Mouse (Mus musculus): ENCODE data around the gene Syngr2.

Syngr2 gene

DNA sequence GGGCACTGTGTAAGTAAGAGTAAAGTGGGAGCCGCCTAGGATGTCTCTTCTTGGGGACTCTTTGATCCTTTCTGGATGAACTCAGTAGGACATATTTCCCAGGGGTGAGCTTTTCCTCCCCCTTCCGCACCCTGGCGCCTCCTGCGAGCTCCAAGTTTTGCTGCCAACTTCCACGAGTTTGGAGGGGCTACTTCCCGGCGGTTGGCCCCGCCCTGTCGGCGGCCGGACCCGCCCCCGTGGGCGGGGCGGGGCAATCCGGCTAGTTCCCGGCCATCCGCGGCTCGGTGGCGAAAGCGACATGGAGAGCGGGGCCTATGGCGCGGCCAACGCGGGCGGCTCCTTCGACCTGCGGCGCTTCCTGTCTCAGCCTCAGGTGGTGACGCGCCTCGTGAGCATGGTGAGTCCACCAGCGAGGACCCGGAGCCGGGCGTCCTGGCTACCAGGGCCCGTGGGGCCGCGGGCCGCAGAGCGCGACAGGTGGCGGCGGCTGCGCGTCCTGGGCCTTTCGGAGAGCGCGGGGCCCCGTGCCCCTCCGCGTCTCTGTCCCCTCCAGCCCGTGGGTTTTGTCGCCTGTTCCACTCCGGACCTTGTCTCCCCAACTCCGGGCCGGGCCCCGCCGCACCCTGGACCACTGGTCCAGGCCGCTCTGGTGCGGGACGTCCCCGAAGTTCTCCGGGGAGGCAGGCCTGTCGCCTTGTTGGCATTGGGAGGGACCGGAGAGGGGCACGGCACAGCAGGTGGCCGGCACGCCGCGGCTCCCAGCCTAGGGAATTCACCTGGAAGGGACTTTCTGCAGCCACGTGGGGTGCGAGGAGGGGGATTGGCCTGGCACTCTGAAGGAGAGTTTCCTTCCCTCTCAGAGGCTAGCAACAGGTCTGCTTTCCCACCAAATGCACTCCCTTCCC lies at the start of gene Syngr2, which contains the start of gene Gm20708:
Gene Syngr2 (plus strand): TSS at position 262 of the 905 bp plus-strand sequence.
Gene Gm20708 (plus strand): TSS at position 262 of the 905 bp plus-strand sequence.
- in situ Hi-C loops (cut with MboI): no loop called here

DNA sequence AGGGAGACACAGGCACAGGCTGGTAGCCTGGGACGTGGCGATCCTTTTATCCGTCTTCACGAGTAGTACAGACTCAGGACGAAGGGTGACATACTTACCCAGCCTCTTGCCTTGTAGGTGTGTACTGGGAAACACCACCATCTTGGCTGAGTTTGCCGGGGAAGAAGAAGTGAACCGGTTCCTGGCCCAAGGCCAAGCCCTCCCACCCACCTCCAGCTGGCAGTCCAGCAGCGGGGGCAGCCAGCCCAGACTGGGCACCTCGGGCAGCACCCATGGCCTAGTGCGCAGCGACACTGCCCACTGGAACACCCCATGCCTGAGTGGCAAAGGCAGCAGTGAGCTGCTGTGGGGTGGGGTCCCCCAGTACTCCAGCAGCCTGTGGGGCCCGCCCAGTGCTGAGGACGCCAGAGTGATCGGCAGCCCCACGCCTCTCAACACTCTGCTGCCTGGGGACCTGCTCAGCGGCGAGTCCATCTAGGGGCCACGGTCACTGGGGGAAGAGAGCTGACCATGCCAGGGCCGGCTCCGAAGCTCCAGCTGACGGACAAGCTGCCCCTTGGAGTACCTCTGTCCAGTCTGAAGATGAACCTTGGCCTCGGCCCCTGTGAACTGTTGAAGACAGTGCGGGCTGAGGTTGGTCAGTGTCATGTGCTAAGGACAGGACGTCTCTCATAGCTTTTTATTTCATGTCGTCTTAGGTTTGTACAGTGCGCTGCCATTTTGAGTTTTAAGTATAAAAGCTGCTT lies 48.9 kb upstream of the Syngr2 start:
- in situ Hi-C loops (cut with MboI): no loop called here

DNA sequence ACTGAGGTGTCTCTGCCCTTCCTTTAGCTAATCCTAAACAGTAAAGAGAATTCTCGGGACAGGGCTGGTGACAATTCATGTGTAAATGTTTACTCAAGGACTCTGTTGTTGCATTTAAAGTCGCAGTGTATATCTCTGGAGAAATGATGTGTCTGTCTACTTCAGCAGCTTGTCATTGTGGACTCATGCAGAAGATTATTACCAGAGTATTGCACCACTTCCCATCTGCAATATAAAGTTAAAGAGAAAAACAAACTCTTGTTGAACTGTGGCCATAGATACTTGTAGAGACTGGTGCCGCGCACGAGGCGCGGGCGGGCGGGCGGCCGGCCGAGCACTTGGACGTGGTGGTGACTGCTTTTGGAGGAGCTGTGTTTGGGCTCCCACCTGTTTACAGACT lies 47.7 kb upstream of the Syngr2 start:
- in situ Hi-C loops (cut with MboI): no loop called here

DNA sequence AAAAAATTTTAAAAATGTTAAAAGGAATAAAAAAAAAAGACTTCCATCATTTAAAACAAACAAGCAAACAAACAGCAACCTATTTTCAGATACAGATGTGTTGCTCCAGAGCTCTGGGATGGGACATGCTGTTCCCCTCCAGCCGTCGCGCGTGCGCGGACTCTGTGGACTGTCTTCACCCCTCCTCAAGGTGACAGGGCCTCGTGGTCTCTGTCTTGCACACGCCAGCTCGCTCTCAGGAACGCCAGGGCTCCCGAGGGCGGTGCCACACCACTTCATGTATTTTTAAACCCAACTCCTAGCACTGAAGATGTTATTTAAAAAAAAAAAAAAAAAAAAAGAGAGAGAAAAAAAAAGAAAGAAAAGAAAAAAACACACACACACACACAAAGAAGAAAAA lies 47.2 kb upstream of the Syngr2 start:
- in situ Hi-C loops (cut with MboI): no loop called here

DNA sequence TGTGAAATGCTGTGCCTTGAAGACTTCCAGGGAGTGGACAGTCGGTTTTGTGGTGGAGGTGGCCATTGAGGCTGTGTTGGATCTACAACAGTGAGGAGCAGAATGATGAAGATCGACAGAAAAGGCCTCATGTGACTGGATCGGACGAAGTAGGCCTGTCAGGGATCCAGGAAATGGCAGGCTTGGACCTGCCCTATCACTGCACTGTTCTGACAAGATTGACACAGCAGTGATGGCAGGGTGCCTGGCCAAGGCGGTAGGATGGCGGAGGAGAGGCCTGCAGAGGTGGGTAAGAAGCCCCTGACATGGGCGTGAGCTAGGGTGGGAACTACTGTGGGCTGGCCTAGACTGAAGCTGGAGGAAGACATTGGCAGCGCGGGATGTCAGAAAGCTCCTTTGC lies 45.1 kb upstream of the Syngr2 start:
- in situ Hi-C loops (cut with MboI): no loop called here

DNA sequence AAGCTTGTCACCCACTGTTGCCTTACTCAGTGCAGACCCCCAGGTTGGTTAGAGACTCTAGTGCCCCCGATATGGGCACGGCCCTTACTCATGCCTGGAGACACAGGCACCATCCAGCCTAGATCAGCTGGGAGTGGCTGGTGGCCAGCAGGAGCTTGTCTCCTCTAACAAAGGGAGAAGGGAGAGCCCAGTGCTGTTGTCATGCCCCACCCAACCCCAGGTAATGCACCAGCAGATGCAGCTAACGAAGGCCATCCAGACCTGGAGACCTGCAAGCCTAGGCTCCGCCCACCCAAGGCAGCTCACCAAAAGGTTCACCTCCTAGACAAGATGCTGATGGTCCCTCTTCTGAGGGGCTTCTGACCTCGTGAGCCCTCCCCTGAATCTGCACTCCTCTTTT lies 44.1 kb upstream of the Syngr2 start:
- in situ Hi-C loops (cut with MboI): no loop called here

DNA sequence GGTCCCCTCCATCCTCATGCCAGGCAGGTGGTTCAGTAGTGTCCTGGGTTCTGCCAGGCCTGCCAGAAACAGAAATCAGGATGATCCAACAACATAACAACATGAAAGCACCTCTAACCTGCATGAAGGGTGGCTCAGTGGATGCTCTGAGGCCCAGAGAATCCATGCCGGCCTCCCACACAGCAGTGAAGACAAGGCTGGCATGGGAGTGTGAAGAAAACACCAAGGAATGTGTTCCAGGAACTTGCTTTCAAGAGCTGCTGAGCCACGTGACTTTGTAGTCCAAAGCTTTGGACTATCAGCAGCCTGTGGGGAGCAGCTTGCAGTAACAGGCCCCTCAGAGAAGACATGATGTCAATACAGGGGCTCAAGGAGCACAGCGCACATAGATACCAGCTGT lies 43.2 kb upstream of the Syngr2 start:
- in situ Hi-C loops (cut with MboI): no loop called here

DNA sequence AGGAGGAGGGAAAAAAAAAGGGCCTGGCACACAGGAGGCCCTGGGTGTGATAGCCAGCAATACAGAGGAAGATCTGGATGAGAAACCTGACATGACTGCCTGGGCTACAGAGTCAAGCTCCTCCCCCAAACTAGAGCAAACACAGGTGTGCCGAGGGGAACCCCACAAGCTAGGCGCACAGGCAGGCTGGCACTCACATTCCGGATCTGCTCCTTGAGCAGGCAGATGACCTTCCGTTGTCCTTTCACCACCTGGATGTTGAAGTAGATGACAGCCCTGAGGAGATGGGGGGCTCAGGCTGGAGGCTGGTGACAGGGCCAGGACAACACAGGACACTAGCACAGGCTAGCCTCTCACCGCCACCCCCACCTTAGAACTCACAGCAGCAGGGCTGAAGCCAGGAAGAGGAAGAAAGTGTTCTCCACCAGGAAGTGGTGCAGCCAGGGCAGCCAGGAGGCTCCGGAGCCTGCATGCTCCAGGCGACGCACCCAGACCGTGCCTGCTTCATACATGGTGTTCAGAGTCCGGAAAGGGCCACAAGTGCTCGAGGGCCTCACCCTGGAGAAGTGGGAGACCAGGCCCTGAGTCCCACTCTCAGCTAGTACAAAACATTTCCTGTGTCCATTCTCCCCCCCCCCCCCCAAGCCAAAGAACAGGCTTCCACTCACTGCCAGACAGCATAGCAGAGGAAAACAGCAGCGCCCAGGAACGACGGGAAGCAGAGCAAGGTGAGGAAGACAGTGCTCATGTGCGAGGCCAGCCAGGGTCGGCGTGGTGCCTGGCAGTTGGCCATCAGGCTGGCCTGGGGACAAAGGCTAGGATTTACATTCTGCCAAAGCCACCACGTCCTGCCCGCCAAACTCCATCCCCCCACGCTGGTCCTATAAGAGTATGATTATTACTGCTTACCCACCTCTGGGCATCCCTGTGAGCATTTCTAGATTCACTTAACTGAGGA lies 40.5 kb upstream of the Syngr2 start:
- in situ Hi-C loops (cut with MboI): no loop called here

DNA sequence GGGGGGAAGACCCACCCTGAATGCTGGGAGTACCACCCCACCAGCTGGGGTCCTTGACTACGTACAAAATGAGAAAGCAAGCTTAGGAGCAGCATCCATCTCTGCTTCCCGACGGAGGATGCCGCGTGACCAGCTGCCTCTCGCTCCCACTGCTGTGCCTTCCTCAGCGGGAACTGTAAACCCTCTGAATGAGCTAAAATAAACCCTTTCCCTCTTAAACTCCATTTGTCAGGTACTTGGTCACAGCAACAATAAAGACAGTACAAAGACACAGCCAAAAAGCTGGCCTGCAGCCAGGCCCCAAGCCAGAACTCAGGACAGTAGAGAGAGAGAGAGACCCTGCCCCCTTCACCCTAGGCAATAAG lies 39.8 kb upstream of the Syngr2 start:
- in situ Hi-C loops (cut with MboI): no loop called here

DNA sequence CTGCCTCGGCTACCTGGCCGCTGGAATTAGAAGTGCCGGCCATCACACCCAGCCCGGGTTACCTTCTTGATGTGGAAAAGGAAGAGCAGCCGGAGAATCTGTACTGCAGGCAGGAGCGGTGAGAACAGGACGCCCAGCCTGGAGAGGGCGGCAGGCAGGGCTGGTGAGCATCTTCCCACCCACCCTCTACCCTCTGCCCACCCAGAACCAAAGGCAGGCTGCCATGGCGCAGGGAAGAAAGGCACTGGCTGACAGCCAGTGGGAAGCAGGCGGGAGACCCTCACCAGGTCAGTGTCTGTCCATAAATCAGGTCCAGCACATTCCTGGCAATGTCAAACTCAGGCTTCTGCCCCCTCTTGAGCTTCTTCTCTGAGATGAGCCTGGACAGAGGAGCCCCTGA lies 39.1 kb upstream of the Syngr2 start:
- in situ Hi-C loops (cut with MboI): no loop called here

DNA sequence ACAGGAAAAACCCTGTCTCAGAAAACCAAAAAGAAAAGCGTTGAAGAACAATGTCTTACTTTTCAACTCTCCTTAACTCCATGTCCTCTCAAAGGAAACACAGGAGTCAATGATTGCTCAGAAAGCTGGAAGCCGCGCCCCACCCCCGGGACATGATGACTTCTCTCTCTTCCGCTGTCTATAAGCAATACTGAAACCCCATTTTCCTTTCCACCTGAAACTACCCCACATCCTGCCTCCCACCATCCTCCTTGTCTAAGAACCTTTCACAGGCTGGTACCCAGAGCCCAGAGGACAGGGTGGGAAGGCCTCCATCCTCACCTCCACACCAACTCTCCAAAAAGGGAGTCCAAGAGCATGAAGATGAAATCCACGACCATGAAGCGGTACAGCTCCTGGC lies 37.1 kb upstream of the Syngr2 start:
- in situ Hi-C loops (cut with MboI): no loop called here

DNA sequence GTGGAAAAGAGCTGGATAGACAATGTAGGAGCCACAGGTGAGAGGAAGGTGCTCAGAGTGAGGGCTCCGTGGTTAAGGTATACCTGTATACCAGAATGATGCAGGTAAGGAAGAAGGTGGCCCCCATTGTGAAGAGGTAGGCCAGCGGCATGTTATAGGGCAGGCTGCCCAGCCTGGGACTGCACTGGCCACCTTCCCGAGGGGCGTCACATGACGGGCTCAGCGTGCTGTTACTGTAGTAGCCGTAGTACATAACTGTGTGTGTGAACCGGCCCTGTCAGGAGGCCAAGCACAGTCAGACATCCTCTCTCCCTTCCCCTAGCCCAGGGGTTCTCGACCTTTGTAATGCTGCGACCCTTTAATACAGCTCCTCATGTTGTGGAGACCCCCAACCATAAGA lies 34.5 kb upstream of the Syngr2 start:
- in situ Hi-C loops (cut with MboI): no loop called here

DNA sequence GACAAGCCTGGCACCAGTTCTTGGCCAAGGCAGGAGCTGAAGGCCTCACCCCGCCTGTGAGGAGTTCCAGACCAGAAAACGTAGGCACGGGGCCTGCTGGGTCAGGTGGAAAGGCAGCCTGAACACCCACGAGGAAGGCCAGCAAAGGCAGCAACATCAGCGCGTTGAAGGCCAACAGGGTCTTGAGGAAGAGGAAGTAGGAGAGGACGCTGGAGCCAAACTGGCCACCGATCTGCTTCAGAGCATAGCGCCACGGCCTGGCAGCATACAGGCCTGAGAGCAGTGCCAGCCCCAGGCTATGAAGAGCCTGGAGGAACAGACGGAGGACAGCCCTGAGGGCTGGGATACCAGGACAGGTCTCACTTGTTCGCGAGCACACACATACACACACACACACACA lies 33.9 kb upstream of the Syngr2 start:
- in situ Hi-C loops (cut with MboI): no loop called here

DNA sequence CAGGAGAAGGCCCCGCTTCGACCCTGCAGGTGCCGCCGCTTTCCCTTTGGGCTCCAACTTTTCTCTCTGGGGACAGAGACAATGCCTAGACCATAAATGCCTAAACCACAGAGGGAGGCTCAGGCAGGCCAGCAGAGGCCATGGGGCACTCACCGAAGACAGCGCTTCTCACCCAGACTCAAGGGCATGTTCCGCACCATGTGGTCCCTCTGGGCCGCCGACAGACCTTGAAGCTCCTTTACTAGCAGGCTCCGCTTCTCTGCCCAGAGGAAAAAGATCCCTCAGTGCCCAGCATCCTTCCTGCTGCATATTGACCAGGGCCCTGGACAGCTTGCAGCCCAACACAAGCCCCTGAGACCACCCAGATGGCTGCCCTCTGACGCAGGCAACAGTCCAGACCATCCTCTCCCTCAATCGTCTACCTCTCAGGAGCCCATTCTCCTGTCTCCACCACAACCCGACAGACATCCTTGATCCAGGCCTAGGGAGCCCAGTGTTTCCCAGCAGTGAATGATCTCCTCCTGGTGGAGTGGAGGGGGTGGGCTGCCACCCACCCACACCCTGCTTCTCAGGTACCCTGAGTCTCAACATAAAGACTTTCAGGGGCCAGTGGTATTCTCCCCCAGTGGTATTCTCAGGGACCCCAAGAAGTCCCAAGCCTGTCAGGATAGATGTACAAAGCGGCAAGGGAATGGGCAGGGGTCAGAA lies 33.2 kb upstream of the Syngr2 start:
- in situ Hi-C loops (cut with MboI): no loop called here

DNA sequence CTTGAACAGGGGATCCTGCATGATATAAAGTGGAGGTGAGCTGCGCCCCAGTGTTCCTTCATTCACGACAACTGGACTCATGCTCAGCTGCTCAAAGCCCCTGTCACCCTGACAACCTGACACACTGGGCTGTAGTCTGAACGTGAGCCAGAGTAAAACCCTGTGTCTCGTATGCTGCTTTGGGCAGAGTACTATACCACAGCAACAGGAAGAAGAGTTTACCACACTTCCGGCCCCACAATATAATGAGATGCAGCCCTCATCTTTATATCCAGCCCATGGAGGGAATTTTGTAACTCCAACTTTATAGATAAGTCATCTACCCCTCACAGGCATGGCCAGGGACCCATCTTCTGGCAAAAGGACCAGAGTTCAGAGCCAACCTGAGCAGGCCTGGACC lies 32.4 kb upstream of the Syngr2 start:
- in situ Hi-C loops (cut with MboI): no loop called here

DNA sequence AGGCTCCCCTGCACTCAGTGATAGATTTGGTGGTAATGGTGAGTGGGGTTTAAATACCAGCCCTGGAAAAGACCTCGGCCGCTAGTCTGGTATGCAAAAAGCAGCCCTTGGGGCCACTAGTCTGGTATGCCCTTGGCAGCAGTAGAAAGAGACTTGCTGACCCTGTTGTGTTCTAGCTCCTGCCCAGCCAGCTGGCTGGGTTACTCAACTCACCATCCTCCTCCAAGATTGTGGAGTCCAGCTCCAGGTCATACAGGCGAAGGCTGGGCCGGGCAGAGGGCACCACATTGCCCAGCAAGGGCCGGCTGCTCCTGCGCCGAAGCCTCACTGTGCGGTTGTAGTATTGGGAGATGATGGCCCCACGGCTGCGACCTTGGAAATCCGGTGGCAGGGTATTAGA lies 31.4 kb upstream of the Syngr2 start:
- in situ Hi-C loops (cut with MboI): no loop called here

DNA sequence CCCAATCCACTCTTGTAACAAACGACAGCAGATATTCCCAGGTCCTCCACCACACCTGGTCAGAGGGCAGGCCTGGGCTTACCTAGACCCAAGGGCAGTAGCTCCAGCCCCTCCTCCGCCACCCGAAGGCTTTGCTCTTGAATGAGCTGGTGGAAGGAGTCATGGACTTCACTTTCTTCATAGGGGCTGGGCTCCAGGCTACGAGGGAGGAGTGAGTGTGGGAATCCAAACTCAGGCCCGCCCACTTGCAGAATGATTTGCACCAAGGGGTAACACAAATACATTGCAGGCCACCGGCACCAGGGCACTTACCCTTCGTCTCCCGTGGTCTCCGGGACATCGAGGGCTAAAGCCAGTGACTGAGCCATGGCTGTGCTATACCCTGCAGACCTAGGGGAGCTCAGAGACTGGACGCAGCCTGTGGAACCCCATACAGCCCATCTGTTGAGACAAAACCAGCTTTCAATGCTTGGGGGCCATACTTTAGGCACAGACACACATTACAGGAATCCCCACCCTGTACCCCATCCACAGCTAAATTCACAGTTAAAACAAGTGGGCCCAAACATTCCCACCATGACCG lies 30.5 kb upstream of the Syngr2 start:
- in situ Hi-C loops (cut with MboI): no loop called here

DNA sequence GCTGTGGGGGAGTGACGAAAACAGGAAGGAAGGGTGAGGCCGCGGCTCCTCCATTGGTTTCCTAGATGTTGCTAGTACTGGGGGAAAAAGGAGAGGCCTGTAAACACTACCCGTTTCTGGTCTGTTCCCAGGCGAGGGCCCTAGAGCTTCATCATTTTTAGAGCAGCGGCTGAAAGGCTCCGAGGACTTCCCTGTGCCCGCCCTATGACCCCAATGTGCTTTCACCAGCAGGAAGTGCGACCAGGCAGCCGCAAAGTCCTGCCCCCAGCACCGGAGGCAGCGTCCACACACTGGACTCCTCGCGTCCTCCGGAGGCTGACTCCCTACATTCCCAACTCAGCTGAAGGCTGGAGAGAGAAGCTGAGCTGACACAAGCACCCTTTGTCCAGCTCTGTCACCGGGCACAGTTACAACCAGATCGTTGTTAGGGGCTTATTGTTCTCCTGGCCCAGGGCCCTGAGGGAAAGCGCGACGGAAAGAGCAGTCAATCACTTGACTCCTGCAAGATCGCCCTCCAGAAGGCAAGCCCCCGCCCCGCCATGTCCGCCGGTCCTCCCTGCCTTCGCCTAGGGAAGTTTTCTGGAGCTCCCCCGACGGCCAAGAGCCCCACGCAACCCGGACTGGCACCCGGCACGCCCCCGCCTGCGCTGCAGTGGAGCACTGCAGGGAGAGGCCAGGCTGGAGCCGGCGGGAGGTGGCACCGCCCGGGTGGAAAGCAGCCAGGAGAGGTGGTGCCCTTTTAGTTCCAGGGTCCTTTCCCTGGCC lies 29.9 kb upstream of the Syngr2 start:
- in situ Hi-C loops (cut with MboI): no loop called here

DNA sequence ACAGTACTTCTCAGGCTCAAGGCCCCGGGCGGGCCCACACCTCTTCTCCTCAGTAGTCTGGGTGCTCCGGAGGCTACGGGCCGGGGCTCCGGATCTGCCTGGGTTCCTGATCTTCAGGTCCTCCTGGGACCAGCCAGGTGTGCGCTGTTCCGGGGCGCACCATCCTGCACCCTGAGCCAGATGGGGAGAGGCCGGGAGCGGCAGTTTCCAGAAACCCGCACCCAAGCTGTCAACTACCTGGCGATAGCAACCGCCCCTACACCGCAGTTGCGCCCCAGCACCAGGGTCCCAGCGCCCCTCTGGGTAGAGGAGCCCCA lies 29.3 kb upstream of the Syngr2 start:
- in situ Hi-C loops (cut with MboI): no loop called here

DNA sequence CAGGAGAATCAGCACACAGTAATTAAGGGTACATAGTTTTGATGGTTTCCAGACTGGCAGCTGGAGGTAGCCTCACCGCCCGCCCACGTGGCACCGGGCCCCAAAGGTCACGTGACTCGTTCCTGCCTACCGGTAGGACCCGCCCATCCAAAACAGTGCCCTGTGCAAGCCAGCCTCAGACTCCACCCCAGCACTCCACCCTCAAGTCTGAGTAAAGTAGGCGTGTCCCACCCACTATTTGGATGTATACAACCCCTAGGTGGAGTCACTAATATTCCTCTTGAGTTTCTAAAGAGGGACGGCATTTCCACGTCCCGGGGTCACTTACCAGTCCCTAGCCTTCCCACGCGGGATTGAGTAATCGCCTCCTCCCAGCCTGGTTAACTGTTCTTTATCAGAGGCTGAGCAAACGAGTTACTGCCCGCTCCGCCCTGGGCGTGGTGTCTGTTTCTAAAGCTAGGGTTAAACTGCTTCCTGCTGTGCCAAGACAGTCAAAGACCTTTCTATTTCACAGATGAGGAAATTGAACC lies 28.8 kb upstream of the Syngr2 start:
- in situ Hi-C loops (cut with MboI): no loop called here
